Mouse (Mus musculus): ENCODE data around the gene Wipf2.

- TF ChIP-seq CTCF (IDR thresholded peaks at IDR 0.05; ENCODE audit: control insufficient read depth, insufficient read depth, low read length) = no peak
- no peak for TF ChIP-seq POLR2A (IDR thresholded peaks at IDR 0.05; ENCODE audit: borderline replicate concordance, control insufficient read depth, low read depth, low read length)
These were observed 24.3 kb downstream of the Wipf2 start for GRCm38 (mm10) chr11:98887703-98888102.
